Mouse (Mus musculus) cerebellum, adult (tissue): ENCODE measurements at regions not wholly inside any gene's neighbourhood (a gene's known extent, or its start where the extent isn't known, plus 50 kb on each side); places are given as distances from the start of the nearest gene placed in this dataset.
A peak's percentile ranks its signal among the peaks of the same experiment; 100 is the strongest.

Source experiments
- ATAC-seq: cut with Nextera tagmentation; 2 replicates; pipeline ENCODE4 v1.9.2; 2017; ENCODE audit warnings: mild to moderate bottlenecking, moderate library complexity, mixed read lengths; ENCODE audit not compliant: insufficient number of reproducible peaks, low FRiP score, low TSS enrichment

- ATAC-seq = no peak
Measured at GRCm38 (mm10) chr16:30118876-30119275, 54.7 kb downstream of the Hes1 start.

- no peak for ATAC-seq
Measured at GRCm38 (mm10) chr16:30120330-30121265, 56.4 kb downstream of the Hes1 start.

- no peak for ATAC-seq
Measured at GRCm38 (mm10) chr16:30121596-30121995, 57.4 kb downstream of the Hes1 start.

- ATAC-seq = no peak
Measured at GRCm38 (mm10) chr16:30122211-30123070, 58.3 kb downstream of the Hes1 start.

- ATAC-seq = no peak
Measured at GRCm38 (mm10) chr16:30127015-30127414, 62.8 kb downstream of the Hes1 start.

- no peak for ATAC-seq
Measured at GRCm38 (mm10) chr16:30128787-30129186, 64.6 kb downstream of the Hes1 start.

GRCm38 (mm10) chr16:30129218-30130112, 65.3 kb downstream of the Hes1 start:
- no peak for ATAC-seq

GRCm38 (mm10) chr16:30130113-30130471, 65.9 kb downstream of the Hes1 start:
- no peak for ATAC-seq

GRCm38 (mm10) chr16:30132086-30132485, 67.9 kb downstream of the Hes1 start:
- no peak for ATAC-seq

- ATAC-seq = no peak
Measured at GRCm38 (mm10) chr16:30134642-30135165, 70.5 kb downstream of the Hes1 start.

- no peak for ATAC-seq
Measured at GRCm38 (mm10) chr16:30136849-30137248, 72.7 kb downstream of the Hes1 start.

- ATAC-seq = no peak
Measured at GRCm38 (mm10) chr16:30137812-30138211, 73.6 kb downstream of the Hes1 start.

GRCm38 (mm10) chr16:30144818-30145464, 80.8 kb downstream of the Hes1 start:
- ATAC-seq = no peak

- ATAC-seq = no peak
Measured at GRCm38 (mm10) chr16:30145465-30146207, 81.5 kb downstream of the Hes1 start.

GRCm38 (mm10) chr16:30146208-30146525, 82.0 kb downstream of the Hes1 start:
- no peak for ATAC-seq

- ATAC-seq = no peak
Measured at GRCm38 (mm10) chr16:30147296-30147695, 83.1 kb downstream of the Hes1 start.

GRCm38 (mm10) chr16:30151104-30151503, 86.9 kb downstream of the Hes1 start:
- peak; percentile 75 for ATAC-seq

GRCm38 (mm10) chr16:30155070-30155469, 90.9 kb downstream of the Hes1 start:
- no peak for ATAC-seq
